Mouse (Mus musculus): ENCODE data around the gene Abca7.

The Abca7 gene

GRCm38 (mm10) chr10:80050885-80051617 is 54.8 kb downstream of the Abca7 start:
- no peak for DNase-seq

DNA sequence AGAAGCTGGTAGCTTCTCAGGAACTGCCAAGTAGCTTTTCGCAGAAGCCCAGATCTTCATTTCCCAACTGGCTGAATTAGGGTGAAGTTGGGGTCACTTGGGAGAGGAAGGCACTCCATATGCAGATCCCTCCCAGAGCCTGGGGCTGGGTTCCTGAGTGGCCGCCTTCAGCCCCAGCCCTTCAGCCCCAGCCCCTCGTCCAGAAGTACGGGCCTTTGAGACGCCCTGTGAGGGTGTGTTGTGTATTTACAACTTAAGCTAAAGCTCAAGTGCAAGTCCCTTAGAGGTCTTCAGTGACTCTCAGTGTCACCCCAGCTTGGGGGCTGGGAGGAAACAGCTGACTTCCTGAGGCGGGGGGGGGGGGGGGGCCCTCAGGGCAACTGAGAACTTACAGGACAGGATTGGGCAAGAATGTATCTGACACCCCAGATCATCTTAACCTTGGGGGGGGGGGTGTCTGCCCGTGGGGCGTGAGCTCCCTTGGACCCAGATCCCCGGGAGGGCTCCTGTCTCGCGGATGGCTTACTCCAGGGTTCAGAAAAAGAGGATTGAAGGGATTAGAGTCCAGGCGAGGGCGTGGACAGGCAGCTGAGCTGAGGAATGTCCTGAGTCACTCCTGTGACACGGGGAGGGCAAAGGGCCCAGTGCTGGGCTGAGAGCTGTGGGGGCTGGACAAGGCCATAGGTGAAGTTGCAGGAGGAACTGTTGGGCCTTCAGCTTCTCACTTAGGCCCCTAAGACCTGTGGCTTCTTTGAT is 55.5 kb downstream of the Abca7 start:
- DNase-seq: no peak

DNA sequence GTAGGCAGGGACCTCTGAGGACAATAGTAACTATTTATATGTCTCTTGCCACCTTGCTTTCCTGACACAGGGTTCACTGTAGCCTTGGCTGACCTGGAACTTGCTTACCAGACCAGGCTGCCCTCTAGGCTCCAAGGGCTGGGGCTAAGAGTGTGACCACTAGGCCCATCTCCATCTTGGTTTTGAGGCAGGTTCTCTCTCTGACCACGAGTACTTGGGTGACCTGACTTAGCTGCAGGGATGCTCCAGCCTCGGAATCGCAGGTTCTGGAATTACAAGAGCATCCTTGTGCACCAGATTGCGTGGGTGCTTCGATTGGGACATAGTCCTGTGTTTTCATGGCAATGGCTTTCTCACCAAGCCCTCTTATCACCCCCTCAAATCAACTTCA is 56.1 kb downstream of the Abca7 start:
- DNase-seq: no peak

DNA sequence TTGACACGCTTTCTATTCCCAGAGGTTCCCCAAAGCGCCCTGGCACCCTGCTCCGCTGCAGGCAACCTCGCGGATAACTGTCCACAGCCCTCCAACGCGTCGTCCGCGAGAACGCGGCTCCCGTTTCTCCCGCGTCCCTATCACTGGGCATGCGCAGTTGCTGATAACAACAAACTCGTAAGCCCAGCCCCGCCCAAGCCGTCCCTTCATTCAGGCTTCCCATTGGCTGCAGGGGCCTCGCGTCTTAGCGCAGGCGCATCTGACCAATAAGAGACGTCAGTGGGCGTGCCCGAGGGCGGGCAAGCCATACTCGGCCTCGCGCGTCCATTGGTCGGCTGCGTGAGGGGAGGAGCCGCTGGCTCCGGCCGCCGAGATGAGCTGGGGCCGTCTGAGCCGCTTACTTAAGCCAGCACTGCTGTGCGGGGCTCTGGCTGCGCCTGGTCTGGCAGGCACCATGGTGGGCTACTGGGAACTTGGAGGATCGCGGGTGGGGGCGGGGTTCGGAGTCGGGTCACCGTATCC is 57.0 kb downstream of the Abca7 start:
- peak; percentile 99 to 100 for DNase-seq

DNA sequence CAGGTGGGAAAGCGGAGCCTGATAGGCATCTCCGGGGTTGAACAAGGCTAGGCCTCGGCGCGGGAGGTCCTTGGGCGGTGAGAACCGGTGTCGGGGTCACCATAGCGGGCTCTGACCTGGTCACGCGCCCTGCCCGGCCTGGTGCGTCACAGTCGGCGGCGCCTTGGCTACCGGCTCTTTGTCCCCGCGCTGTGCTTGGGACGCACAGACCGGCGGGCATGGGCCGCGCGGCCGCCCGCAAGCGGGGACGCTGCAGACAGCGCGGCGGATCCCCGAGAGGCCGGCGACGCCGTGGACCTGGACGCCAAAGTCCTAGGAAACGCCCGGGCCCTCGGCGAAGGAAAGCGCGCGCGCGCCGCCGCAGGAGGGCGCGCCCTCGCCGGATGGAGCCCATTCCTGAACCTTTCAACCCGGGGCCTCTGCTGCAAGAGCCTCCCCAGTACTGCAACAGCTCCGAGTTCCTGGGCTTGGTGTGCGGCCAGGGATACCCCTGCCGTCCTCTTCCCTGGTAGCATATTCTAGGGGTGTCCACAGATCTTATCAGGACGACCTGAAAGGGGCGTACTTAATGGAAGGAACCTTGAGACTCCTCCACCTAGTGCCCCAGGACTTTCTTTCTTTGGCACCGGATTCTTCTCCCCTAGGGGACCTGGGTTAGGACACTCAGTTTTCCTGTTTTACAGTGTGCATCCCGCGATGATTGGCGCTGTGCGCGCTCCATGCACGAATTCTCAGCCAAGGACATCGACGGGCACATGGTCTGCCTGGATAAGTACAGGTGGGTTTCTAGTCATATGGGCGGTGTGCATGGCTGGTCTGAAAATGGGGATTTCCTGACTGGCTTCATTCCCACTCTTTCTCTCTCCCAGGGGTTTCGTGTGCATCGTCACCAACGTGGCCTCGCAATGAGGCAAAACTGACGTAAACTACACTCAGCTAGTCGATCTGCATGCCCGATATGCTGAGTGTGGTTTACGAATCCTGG is 57.8 kb downstream of the Abca7 start:
- peak; percentile 55 to 72 for DNase-seq

DNA sequence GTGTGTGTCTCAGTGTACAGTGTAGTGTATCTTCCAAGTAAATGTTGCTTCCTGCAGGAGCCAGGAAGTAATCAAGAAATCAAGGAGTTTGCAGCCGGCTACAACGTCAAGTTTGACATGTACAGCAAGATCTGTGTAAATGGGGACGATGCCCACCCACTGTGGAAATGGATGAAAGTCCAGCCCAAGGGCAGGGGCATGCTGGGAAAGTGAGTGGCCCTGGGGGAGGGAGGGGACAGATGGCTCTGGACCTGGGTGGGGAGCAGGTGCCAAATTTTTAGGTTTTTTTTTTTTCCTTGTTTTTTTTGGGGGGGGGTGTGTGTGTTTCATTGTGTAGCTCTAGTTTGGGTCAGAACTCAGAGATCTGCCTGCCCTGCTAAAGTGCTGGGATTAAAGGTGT is 58.6 kb downstream of the Abca7 start:
- DNase-seq: peak in 1 of 2 experiments; percentile 50

DNA sequence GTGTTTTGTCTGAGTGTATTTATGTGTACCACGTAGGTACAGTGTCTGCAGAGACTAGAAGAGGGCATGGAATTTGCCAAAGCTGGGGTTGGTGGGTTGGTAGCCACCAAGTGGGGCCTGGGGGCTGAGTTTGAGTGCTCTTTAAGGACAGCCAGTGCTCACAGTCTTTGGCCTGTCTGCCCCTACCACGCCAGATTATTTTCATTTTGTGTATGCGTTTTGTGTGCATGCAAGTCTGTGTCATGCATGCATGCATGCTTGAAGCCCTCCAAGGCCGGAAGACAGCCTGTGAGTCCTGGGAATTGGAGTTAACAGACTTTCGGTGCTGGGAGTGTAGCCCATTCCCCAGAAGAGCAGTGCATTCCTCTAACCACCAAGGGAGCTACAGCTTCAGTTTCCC is 59.1 kb downstream of the Abca7 start:
- no peak for DNase-seq

DNA sequence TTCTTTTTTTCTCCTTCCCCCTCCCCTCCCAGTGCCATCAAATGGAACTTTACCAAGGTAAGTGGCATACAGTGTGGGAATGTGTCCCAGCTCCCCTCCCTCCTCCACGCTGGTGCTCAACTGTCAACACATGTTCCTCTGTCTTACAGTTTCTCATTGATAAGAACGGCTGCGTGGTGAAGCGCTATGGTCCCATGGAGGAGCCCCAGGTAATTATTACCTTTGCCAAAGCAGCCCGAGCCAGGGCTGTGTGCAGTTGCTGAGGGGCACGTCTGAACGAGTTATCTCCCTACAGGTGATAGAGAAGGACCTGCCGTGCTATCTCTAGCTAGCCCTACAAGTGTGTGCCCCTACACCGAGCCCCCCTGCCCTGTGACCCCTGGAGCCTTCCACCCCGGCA is 59.6 kb downstream of the Abca7 start:
- DNase-seq: no peak

DNA sequence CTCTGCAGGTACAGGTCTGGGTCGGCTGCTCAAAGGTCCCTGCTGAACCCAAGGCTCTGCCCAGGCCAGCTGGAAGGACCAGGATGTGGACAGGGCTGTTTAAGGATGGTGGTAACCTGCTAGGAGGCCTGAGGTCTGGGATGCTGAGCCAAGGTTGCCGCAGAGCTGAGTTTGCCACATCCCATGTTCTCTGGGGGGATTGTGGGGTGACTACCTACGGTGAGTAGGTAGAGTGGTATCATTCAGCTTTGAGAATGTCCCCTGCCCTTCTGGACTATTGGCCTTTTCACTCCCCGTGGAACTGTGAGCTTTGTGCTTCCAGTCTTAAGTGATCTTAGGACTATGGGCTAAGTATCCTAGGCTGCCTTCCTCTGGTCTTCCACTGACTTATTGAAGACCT is 60.2 kb downstream of the Abca7 start:
- no peak for DNase-seq

GRCm38 (mm10) chr10:80056976-80057682 is 60.8 kb downstream of the Abca7 start:
- DNase-seq: no peak

DNA sequence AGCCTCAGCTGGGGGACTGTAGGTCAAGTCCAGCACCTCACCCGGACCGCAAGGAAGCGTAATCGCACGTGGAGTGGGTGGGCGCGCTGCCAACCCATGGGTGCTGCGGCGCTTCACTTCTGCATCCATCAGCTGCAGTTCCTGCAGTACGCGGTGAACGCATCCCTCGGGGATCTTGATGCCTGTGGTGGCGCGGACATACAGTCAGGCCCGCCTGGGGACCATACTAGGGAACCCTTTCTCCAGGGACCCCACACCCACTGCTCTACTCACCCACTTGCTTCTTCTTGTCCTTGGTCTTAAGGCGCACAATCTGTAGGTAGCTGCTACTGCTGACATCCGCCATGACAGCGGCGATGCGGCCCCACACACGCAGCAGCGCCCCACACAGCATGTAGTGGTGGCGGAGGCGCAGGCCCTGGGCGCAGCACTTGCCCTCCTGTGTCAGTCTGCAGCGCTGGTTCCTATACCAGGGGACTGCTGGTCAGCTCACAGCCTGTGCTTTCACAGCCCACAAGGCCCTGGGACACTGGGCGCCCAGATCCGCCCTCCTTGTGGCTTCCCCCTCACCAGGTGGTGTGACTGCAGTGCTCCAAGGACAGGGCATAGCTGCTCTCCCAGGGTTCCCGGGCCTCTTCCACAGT is 61.5 kb downstream of the Abca7 start:
- DNase-seq: peak in 1 of 2 experiments; percentile 58

- no peak for DNase-seq
Observed at GRCm38 (mm10) chr10:80063104-80063503, 66.8 kb downstream of the Abca7 start.

DNA sequence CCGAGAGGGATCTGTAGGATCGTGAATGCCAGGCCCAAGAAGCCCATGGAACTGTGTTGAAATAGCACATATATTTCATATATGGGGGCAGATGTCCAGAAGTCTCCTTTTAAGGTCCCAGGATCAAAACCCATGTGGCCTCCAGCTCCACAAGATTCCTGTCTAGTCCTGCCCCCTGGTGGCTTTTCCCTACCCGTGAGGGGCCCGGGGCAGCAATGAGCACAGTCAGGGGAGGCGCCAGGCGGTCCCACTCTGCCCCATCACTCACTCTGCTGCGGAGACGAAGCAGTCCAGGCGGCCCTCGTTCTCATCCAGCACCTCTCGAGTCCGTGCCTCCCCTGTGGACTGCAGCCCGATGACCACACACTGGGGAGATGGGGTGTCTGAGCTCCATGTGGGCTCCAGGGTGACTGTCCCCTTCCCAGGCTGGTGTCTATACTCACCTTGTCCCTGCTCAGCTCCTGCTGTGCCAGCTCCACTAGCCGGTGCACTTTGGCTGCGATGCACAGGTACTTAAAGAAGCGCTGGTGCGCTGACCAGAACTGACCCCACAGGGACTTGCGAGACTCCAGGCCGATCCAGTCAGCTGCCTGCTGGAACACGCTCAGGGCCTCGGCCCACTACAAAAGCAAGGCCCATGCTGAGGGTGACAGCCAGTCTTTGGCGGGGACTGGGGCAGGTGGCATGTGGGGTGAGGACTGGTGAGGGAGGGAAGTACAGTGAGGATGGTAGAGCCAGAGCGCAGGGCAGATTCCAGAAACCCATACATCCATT is 67.8 kb downstream of the Abca7 start:
- DNase-seq: no peak
